Mouse (Mus musculus) CH12.LX (cell line): ENCODE results near the gene Rreb1. TPM values are rescaled to one million over a fixed set of nuclear protein-coding genes. Genes with fewer than 3 reads are reported as not detected.
A peak's percentile ranks its signal among the peaks of the same experiment; 100 is the strongest.

Source experiments
- DNase-seq: peaks from one replicate; pipeline ENCODE4 v3.0.0-alpha.2; 2013; ENCODE audit errors: extremely low read depth
- H3K27ac ChIP-seq: 2 replicates; pipeline ENCODE4 v1.5.1; 2012; ENCODE audit warnings: low read depth, mild to moderate bottlenecking, control low read depth, moderate library complexity; ENCODE audit not compliant: insufficient read depth
- H3K27me3 ChIP-seq: replicated peaks from 2 replicates; pipeline ENCODE3; 2012; ENCODE audit warnings: inconsistent platforms
- H3K36me3 ChIP-seq, 2 experiments: replicated peaks in 1 of 2; 2 replicates each; pipeline versions ENCODE3 to v1.6.1; 2012; ENCODE audit warnings: inconsistent platforms in 1 of 2, low read length in 1 of 2, mild to moderate bottlenecking in 1 of 2, mixed read lengths in 1 of 2, moderate library complexity in 1 of 2; ENCODE audit not compliant: control insufficient read depth in 1 of 2, insufficient read depth in 1 of 2
- H3K4me1 ChIP-seq, 2 experiments: 2 replicates each; pipeline ENCODE4 v1.6.1; 2012; ENCODE audit warnings: inconsistent platforms in 1 of 2, moderate library complexity in 1 of 2; ENCODE audit not compliant: insufficient read depth in 2 of 2, control insufficient read depth in 1 of 2
- H3K4me2 ChIP-seq: 2 replicates; pipeline ENCODE4 v1.6.1; 2012; ENCODE audit warnings: low read depth, mild to moderate bottlenecking, control low read depth; ENCODE audit not compliant: poor library complexity, insufficient read depth, severe bottlenecking
- H3K4me3 ChIP-seq, 3 experiments: fragments of 150-350 bp in 1 of 3; sonication (generic) in 1 of 3; replicated peaks in 1 of 3; 2 replicates each; pipeline versions ENCODE3 to v1.5.1; 2011 to 2012; ENCODE audit warnings: low read depth in 2 of 3, low read length in 2 of 3, mild to moderate bottlenecking in 2 of 3, moderate library complexity in 2 of 3, control low read depth in 1 of 3, improper control_type of control experiment in 1 of 3, inconsistent platforms in 1 of 3, mixed read lengths in 1 of 3; ENCODE audit not compliant: poor library complexity in 1 of 3
- H3K79me2 ChIP-seq: replicated peaks from 2 replicates; pipeline ENCODE4 v1.6.1; 2012; ENCODE audit warnings: mild to moderate bottlenecking, moderate library complexity; ENCODE audit not compliant: control insufficient read depth, poor library complexity, insufficient read depth, severe bottlenecking; ENCODE audit errors: extremely low read depth
- H3K9ac ChIP-seq: 2 replicates; pipeline ENCODE4 v1.6.1; 2012; ENCODE audit warnings: low read depth, mild to moderate bottlenecking, control low read depth, moderate library complexity; ENCODE audit not compliant: insufficient read depth
- H3K9me3 ChIP-seq: replicated peaks from 2 replicates; pipeline ENCODE3; 2012; ENCODE audit warnings: low read length, inconsistent platforms, mixed read lengths
- BHLHE40 ChIP-seq: IDR thresholded peaks from 2 replicates; pipeline ENCODE4 v1.6.1; 2011; ENCODE audit warnings: mild to moderate bottlenecking, low read depth, low read length, improper control_type of control experiment
- CTCF ChIP-seq, 2 experiments: IDR thresholded peaks in 1 of 2; conservative IDR thresholded peaks in 1 of 2; 2 replicates each; pipeline ENCODE4 v1.5.1; 2011 to 2012; ENCODE audit warnings: low read depth in 2 of 2, low read length in 2 of 2, improper control_type of control experiment in 1 of 2, inconsistent platforms in 1 of 2, mild to moderate bottlenecking in 1 of 2, moderate library complexity in 1 of 2
- E2F4 ChIP-seq: IDR thresholded peaks from 2 replicates; pipeline ENCODE4 v1.6.1; 2011; ENCODE audit warnings: low read depth, low read length, improper control_type of control experiment; ENCODE audit not compliant: insufficient replicate concordance
- EP300 ChIP-seq: IDR thresholded peaks from 2 replicates; pipeline ENCODE4 v1.6.1; 2011; ENCODE audit warnings: low read length, improper control_type of control experiment
- ETS1 ChIP-seq: conservative IDR thresholded peaks from 2 replicates; pipeline ENCODE4 v1.6.1; 2012; ENCODE audit warnings: low read depth, mild to moderate bottlenecking, inconsistent platforms, low read length, improper control_type of control experiment, moderate library complexity
- GABPA ChIP-seq: IDR thresholded peaks from 2 replicates; pipeline ENCODE4 v1.6.1; 2012; ENCODE audit warnings: low read depth, low read length, improper control_type of control experiment, inconsistent platforms; ENCODE audit not compliant: insufficient replicate concordance
- HCFC1 ChIP-seq: IDR thresholded peaks from 2 replicates; pipeline ENCODE4 v1.6.1; 2012; ENCODE audit warnings: low read depth, mild to moderate bottlenecking, inconsistent platforms, low read length, improper control_type of control experiment
- IRF4 ChIP-seq: IDR thresholded peaks from 2 replicates; pipeline ENCODE4 v1.6.1; 2014; ENCODE audit warnings: low read depth, mild to moderate bottlenecking, inconsistent platforms, low read length, improper control_type of control experiment
- JUND ChIP-seq: conservative IDR thresholded peaks from 2 replicates; pipeline ENCODE4 v1.6.1; 2011; ENCODE audit warnings: low read depth, low read length, improper control_type of control experiment
- KAT2A ChIP-seq: IDR thresholded peaks from 2 replicates; pipeline ENCODE4 v1.6.1; 2012; ENCODE audit warnings: low read length, improper control_type of control experiment, inconsistent platforms; ENCODE audit not compliant: insufficient replicate concordance
- MAFK ChIP-seq: IDR thresholded peaks from 2 replicates; pipeline ENCODE4 v1.6.1; 2011; ENCODE audit warnings: low read length, improper control_type of control experiment; ENCODE audit not compliant: insufficient replicate concordance
- MEF2A ChIP-seq: IDR thresholded peaks from 2 replicates; pipeline ENCODE4 v1.6.1; 2014; ENCODE audit warnings: low read depth, mild to moderate bottlenecking, inconsistent platforms, low read length, improper control_type of control experiment, borderline replicate concordance
- MXI1 ChIP-seq: IDR thresholded peaks from 2 replicates; pipeline ENCODE4 v1.6.1; 2011; ENCODE audit warnings: mild to moderate bottlenecking, low read depth, low read length, improper control_type of control experiment
- MYC ChIP-seq: IDR thresholded peaks from 2 replicates; pipeline ENCODE4 v1.6.1; 2011; ENCODE audit warnings: low read depth, mild to moderate bottlenecking, improper control_type of control experiment, low read length
- NELFE ChIP-seq: IDR thresholded peaks from 2 replicates; pipeline ENCODE4 v1.6.1; 2011; ENCODE audit warnings: low read depth, low read length, improper control_type of control experiment
- PAX5 ChIP-seq: IDR thresholded peaks from 2 replicates; pipeline ENCODE4 v1.6.1; 2012; ENCODE audit warnings: low read length, inconsistent platforms, mixed read lengths
- POLR2A ChIP-seq: IDR thresholded peaks from 2 replicates; pipeline ENCODE4 v1.6.1; 2011; ENCODE audit warnings: low read depth, mild to moderate bottlenecking, improper control_type of control experiment, low read length
- RAD21 ChIP-seq: IDR thresholded peaks from 2 replicates; pipeline ENCODE4 v1.6.1; 2011; ENCODE audit warnings: low read depth, mild to moderate bottlenecking, low read length, improper control_type of control experiment, moderate library complexity
- SIN3A ChIP-seq: IDR thresholded peaks from 2 replicates; pipeline ENCODE4 v1.6.1; 2012; ENCODE audit warnings: low read length, improper control_type of control experiment, inconsistent platforms
- SMC3 ChIP-seq: IDR thresholded peaks from 2 replicates; pipeline ENCODE4 v1.6.1; 2011; ENCODE audit warnings: low read depth, low read length, improper control_type of control experiment
- TBP ChIP-seq: conservative IDR thresholded peaks from 2 replicates; pipeline ENCODE4 v1.6.1; 2011; ENCODE audit warnings: low read depth, low read length, improper control_type of control experiment
- TCF12 ChIP-seq: IDR thresholded peaks from 2 replicates; pipeline ENCODE4 v1.6.1; 2014; ENCODE audit warnings: low read depth, mild to moderate bottlenecking, inconsistent platforms, low read length, improper control_type of control experiment
- UBTF ChIP-seq: IDR thresholded peaks from 2 replicates; pipeline ENCODE4 v1.6.1; 2012; ENCODE audit warnings: low read depth, mild to moderate bottlenecking, inconsistent platforms, low read length, improper control_type of control experiment, moderate library complexity
- USF1 ChIP-seq: IDR thresholded peaks from 2 replicates; pipeline ENCODE4 v1.6.1; 2014; ENCODE audit warnings: low read depth, mild to moderate bottlenecking, inconsistent platforms, low read length, improper control_type of control experiment
- ZC3H11A ChIP-seq: IDR thresholded peaks from 2 replicates; pipeline ENCODE4 v1.6.1; 2012; ENCODE audit warnings: low read depth, mild to moderate bottlenecking, inconsistent platforms, low read length, improper control_type of control experiment
- ZKSCAN1 ChIP-seq: IDR thresholded peaks from 2 replicates; pipeline ENCODE4 v1.6.1; 2012; ENCODE audit warnings: low read depth, inconsistent platforms, low read length, improper control_type of control experiment, borderline replicate concordance
- ZMIZ1 ChIP-seq: IDR thresholded peaks from 2 replicates; pipeline ENCODE4 v1.6.1; 2012; ENCODE audit warnings: low read depth, mild to moderate bottlenecking, inconsistent platforms, low read length, improper control_type of control experiment
- dilution Hi-C: fragments of 300-500 bp; cut with MboI; formaldehyde crosslinking; loops from 2 replicates; pipeline ENCODE4 v1.14.3; 2020; ENCODE audit warnings: low sequenced_read_pairs; ENCODE audit not compliant: extremely low pct_unique_long_range_greater_than_20kb, extremely low pct_ligation_motif_present
- in situ Hi-C: fragments of 300-500 bp; cut with MboI; formaldehyde crosslinking; loops from 3 replicates; pipeline ENCODE4 v1.14.3; 2019; ENCODE audit warnings: low sequenced_read_pairs, low pct_ligation_motif_present, low pct_unique_long_range_greater_than_20kb, mixed read lengths
- polyA plus RNA-seq: library from polyadenylated mRNA; unstranded; fragments of >175 nt; gene quantifications from 2 replicates; pipeline ENCODE4 v1.2.1, GENCODE M21; 2012; ENCODE audit warnings: low read depth; ENCODE audit not compliant: insufficient read length
- total RNA-seq, 2 experiments: library from RNA; depleted of rRNA; stranded (reverse); fragments of 300-350 nt in 1 of 2; fragments of >200 nt in 1 of 2; gene quantifications; 2 replicates each; pipeline ENCODE4 v1.2.3; 2012 to 2014

Gene Rreb1
- total and polyA plus RNA-seq, 3 experiments, result 1.0 to 10.2 (median 5.3) TPM

DNA sequence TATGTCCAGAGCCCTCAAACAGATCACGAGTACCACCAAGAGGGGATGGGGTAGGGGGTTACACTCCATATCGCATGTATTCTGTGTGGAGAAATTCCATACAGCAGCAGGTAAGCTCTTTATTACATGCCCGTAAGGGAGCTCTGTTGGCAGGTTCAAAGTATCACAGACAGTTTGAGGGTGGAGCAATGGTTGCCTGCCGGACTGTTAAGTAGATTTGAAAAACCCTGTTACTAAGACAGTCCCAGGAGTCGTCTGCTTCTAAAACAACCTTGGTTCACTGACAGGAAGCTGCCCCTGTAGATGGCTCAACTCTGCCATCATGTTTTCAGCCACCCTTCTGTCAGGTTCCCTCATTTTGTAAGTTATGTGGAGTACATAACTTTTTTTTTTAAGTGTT is 54.3 kb downstream of the Rreb1 start (continued):
- no peak for TF ChIP-seq TCF12
- peak; percentile 24 for TF ChIP-seq SMC3
- TF ChIP-seq ZMIZ1, result no peak
- TF ChIP-seq RAD21, result no peak; the same call in 1 of the 2 replicates
- TF ChIP-seq ZKSCAN1, result no peak
- no peak for TF ChIP-seq UBTF
- peak; percentile 19; the same call in 1 of the 2 replicates for TF ChIP-seq IRF4
- TF ChIP-seq TBP, result no peak
- TF ChIP-seq HCFC1, result no peak
- no peak for TF ChIP-seq MAFK
- no peak for TF ChIP-seq CTCF (conservative IDR thresholded peaks at IDR 0.05 in 1 of 2, IDR thresholded peaks at IDR 0.05 in 1 of 2; ENCODE audit: low read depth in 2 of 2, low read length in 2 of 2)
- no peak for TF ChIP-seq NELFE
- TF ChIP-seq GABPA, result no peak
- TF ChIP-seq SIN3A, result no peak
- TF ChIP-seq ETS1, result peak; percentile 29; the same call in 1 of the 2 replicates
- no peak for TF ChIP-seq ZC3H11A
- peak; percentile 56; the same call in 1 of the 2 replicates for TF ChIP-seq MEF2A
- no peak for TF ChIP-seq USF1
- no peak for TF ChIP-seq KAT2A

DNA sequence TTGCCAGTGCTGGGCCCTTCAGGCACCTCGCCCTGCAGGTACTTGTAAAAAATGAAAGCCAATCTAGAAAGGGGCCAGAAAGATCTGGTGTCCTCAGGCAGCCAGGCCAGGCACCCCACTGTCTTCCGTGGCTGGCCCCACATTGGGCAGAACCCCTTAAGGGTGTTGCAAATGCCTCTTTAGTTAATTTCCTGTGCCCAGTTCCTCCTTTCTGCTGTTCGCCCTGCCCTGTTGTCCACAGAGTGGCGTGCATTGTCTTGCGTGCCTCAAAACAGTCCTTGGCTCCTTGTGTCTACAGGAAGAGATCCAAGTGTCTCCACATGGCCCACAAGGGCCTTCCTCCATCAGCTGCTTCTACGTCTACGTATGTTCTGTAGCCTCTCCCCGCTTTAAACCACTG is 55.3 kb downstream of the Rreb1 start:
- H3K27me3 ChIP-seq, result no peaks in the 10 kb centered on the region
- peaks cover 69% of the 10 kb centered on the region for H3K79me2 ChIP-seq
- peak overlapping the region in 1 of 3 experiments; percentile 25 for H3K4me3 ChIP-seq
- H3K36me3 ChIP-seq, result peaks cover 0 to 4% of the 10 kb centered on the region in 2 experiments
- H3K9me3 ChIP-seq, result no peaks in the 10 kb centered on the region
- DNase-seq, result no peak
- dilution Hi-C loops, result no loop called here
- in situ Hi-C loops, result no loop called here
- TF ChIP-seq MEF2A (no peak), MXI1 (no peak), RAD21 (peak; percentile 13; the same call in 1 of the 2 replicates), ZC3H11A (no peak), BHLHE40 (no peak), E2F4 (no peak), MYC (no peak), CTCF (conservative IDR thresholded peaks at IDR 0.05 in 1 of 2, IDR thresholded peaks at IDR 0.05 in 1 of 2; ENCODE audit: low read depth in 2 of 2, low read length in 2 of 2) (peak in 1 of 2 experiments; percentile 36; a peak in 2 of 4 replicates), KAT2A (no peak), SMC3 (peak; percentile 41), POLR2A (0 out of 2 replicates have a peak, but pooled peaks have one; percentile 24), IRF4 (peak; percentile 52; the same call in 1 of the 2 replicates), PAX5 (no peak), SIN3A (0 out of 2 replicates have a peak, but pooled peaks have one; percentile 34), JUND (no peak), UBTF (no peak), EP300 (0 out of 2 replicates have a peak, but pooled peaks have one; percentile 11)
- peak overlapping the region; percentile 66 for H3K9ac ChIP-seq
- H3K4me2 ChIP-seq, result peak overlapping the region; percentile 96
- peaks cover 15 to 78% of the 10 kb centered on the region in 2 experiments for H3K4me1 ChIP-seq
- H3K27ac ChIP-seq, result peak overlapping the region; percentile 79
